Mouse (Mus musculus) layer of hippocampus, adult 9-11 months (tissue): ENCODE results near the gene Adssl1.

Experiments
- DNase-seq: peaks from one replicate; pipeline ENCODE4 v3.0.0; 2022

The Adssl1 gene

GRCm38 (mm10) chr12:112660576-112661326 is 40.9 kb downstream of the Adssl1 start:
- DNase-seq, result no peak

- no peak for DNase-seq
Measured at GRCm38 (mm10) chr12:112661327-112661605, 41.4 kb downstream of the Adssl1 start.

GRCm38 (mm10) chr12:112661851-112662250 is 42.0 kb downstream of the Adssl1 start:
- DNase-seq, result no peak

- no peak for DNase-seq
Measured at GRCm38 (mm10) chr12:112663303-112663702, 43.5 kb downstream of the Adssl1 start.

GRCm38 (mm10) chr12:112663716-112664115 is 43.9 kb downstream of the Adssl1 start:
- DNase-seq, result no peak

- no peak for DNase-seq
Measured at GRCm38 (mm10) chr12:112664124-112664523, 44.3 kb downstream of the Adssl1 start.

GRCm38 (mm10) chr12:112664656-112665055 is 44.8 kb downstream of the Adssl1 start:
- no peak for DNase-seq

GRCm38 (mm10) chr12:112665445-112665844 is 45.6 kb downstream of the Adssl1 start:
- peak; percentile 80 for DNase-seq

- no peak for DNase-seq
Measured at GRCm38 (mm10) chr12:112665881-112666544, 46.2 kb downstream of the Adssl1 start.

GRCm38 (mm10) chr12:112667619-112668297 is 47.9 kb downstream of the Adssl1 start:
- DNase-seq, result no peak

GRCm38 (mm10) chr12:112670718-112671393 is 51.0 kb downstream of the Adssl1 start:
- no peak for DNase-seq

- no peak for DNase-seq
Measured at GRCm38 (mm10) chr12:112671891-112672290, 52.0 kb downstream of the Adssl1 start.

- DNase-seq, result no peak
Measured at GRCm38 (mm10) chr12:112672744-112673575, 53.1 kb downstream of the Adssl1 start.

- DNase-seq, result no peak
Measured at GRCm38 (mm10) chr12:112673576-112674091, 53.8 kb downstream of the Adssl1 start.

GRCm38 (mm10) chr12:112674132-112675011 is 54.5 kb downstream of the Adssl1 start, which contains the start of gene Akt1:
Gene Akt1 (minus strand): TSS chr12:112674884.
- DNase-seq, result no peak

- peak; percentile 79 for DNase-seq
Measured at GRCm38 (mm10) chr12:112675245-112676035, 55.6 kb downstream of the Adssl1 start.

GRCm38 (mm10) chr12:112677076-112677475 is 57.2 kb downstream of the Adssl1 start:
- no peak for DNase-seq

- no peak for DNase-seq
Measured at GRCm38 (mm10) chr12:112677943-112678554, 58.2 kb downstream of the Adssl1 start.

GRCm38 (mm10) chr12:112678555-112679026 is 58.7 kb downstream of the Adssl1 start, which contains the start of gene Zbtb42:
Gene Zbtb42 (plus strand): TSS chr12:112678828.
- no peak for DNase-seq
